Mouse (Mus musculus) hindbrain, embryonic 12.5 days (tissue): ENCODE data around the gene Tbc1d32. TPM values are rescaled to one million over a fixed set of nuclear protein-coding genes. Genes with fewer than 3 reads are reported as not detected.
A peak's percentile ranks its signal among the peaks of the same experiment; 100 is the strongest.

ENCODE experiments used
- ATAC-seq: fragments of 200-750 bp; cut with Nextera tagmentation; 2 replicates; pipeline ENCODE4 v1.8.0; 2017; ENCODE audit warnings: moderate TSS enrichment; ENCODE audit not compliant: low FRiP score
- H3K27ac ChIP-seq: fragments of 300-500 bp; sonication (generic); 2 replicates; pipeline ENCODE4 v1.5.1; 2016; ENCODE audit warnings: mild to moderate bottlenecking
- H3K27me3 ChIP-seq: fragments of 300-500 bp; sonication (generic); 2 replicates; pipeline ENCODE4 v1.6.1; 2016; ENCODE audit warnings: mild to moderate bottlenecking
- H3K36me3 ChIP-seq: fragments of 300-500 bp; sonication (generic); 2 replicates; pipeline ENCODE4 v1.6.1; 2016; ENCODE audit warnings: mild to moderate bottlenecking
- H3K4me1 ChIP-seq: fragments of 300-500 bp; sonication (generic); 2 replicates; pipeline ENCODE4 v1.6.1; 2016
- H3K4me2 ChIP-seq: fragments of 300-500 bp; sonication (generic); replicated peaks from 2 replicates; pipeline ENCODE4 v1.6.1; 2016; ENCODE audit warnings: mild to moderate bottlenecking
- H3K4me3 ChIP-seq: fragments of 300-500 bp; sonication (generic); 2 replicates; pipeline ENCODE4 v1.5.1; 2016; ENCODE audit warnings: mild to moderate bottlenecking
- H3K9ac ChIP-seq: fragments of 300-500 bp; sonication (generic); 2 replicates; pipeline ENCODE4 v1.6.1; 2016; ENCODE audit warnings: mild to moderate bottlenecking, moderate library complexity
- H3K9me3 ChIP-seq: fragments of 300-500 bp; sonication (generic); replicated peaks from 2 replicates; pipeline ENCODE4 v1.6.1; 2016; ENCODE audit warnings: mild to moderate bottlenecking
- WGBS: fragments of 180-500 bp; shearing (Covaris S2); methylation state at CpG from one replicate; pipeline ENCODE4 v1.1.7; 2016; 5-methylcytosine and 5-hydroxymethylcytosine counted together
- polyA plus RNA-seq: library from polyadenylated mRNA; unstranded; fragments of >200 nt; fragmentation: Nextera tagmentation; extraction: Ambion mirVana; gene quantifications from 2 replicates; pipeline ENCODE4 v1.2.1, GENCODE M21; 2016

Gene Tbc1d32
- polyA plus RNA-seq, 1 experiment from 2014 or later = 4.1 TPM

DNA sequence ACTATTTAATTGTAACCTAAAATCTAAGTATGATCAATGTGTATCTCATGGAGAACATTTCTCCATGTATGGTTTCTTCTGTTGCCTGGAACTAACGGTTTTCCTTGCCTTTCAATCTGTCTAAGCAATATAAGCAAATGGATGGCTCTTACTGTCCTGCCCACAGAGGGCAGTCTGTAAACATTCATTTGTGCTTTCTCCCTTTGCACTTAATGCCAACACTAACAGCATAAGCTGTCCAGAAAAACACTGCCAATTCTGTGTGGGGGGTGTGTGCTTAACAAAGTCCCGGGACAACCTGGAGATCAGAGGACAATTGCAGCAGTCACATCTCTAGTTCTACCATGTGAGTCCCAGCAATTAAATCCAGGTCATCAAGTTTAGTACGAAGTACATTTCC lies 64.1 kb downstream of the Tbc1d32 start:
- Histone ChIP-seq H3K4me2 (no peak overlapping the region), H3K36me3 (peaks cover 6% of the 10 kb centered on the region; the same call in 1 of the 2 replicates), H3K4me1 (no peaks in the 10 kb centered on the region), H3K27ac (no peak overlapping the region), H3K9me3 (no peaks in the 10 kb centered on the region), H3K4me3 (no peak overlapping the region), H3K27me3 (no peaks in the 10 kb centered on the region), H3K9ac (no peak overlapping the region)
- no peak for ATAC-seq
- WGBS = 73% methylated on average over 3 of the region's 3 CpGs

DNA sequence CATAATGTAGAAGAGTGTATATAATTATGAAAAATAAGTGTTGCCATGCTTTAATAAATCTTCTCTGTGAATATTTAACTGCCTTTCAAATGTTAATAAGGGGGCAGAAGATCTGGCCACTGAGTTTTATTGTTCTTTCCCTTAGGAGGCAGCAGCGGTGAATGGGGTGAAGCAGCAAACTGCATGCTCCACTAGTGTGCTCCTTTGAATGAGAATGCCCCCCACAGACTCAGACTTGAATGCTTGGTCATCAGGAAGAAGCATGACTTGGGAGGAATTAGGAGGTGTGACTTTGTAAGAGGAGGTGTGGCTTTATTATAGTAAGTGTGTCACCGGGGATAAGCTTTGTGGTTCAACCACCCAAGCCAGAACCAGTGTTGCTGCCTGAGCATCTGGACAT lies 69.7 kb downstream of the Tbc1d32 start:
- Histone ChIP-seq H3K27me3 (no peaks in the 10 kb centered on the region), H3K9me3 (no peaks in the 10 kb centered on the region), H3K4me2 (no peak overlapping the region), H3K9ac (no peak overlapping the region), H3K36me3 (no peaks in the 10 kb centered on the region), H3K4me3 (no peak overlapping the region), H3K27ac (no peak overlapping the region), H3K4me1 (no peaks in the 10 kb centered on the region)
- WGBS = 30% methylated on average over 2 of the region's 2 CpGs
- peak; percentile 80 for ATAC-seq

DNA sequence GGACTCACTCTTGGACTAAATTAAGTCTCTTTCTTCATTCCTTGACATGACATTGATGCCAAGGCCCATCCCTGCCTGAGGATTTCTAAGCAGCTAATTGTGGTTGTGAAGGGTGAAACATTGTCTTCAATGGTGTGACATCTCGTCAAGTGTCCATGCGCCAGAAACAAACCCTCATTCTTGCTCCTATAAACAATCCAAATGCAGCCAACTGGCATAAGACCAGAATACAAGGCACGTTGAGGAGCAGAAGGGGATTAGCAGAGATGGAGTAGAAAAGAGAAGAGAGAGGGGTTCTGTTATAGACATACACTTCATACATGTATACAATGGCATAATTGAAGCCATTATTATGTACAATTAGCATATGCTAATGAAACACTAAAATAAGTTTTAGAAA lies 70.3 kb downstream of the Tbc1d32 start:
- WGBS = 34% methylated on average over 3 of the region's 3 CpGs
- peak; percentile 87 for ATAC-seq
- Histone ChIP-seq H3K27ac (no peak overlapping the region), H3K36me3 (no peaks in the 10 kb centered on the region), H3K4me3 (no peak overlapping the region), H3K9me3 (no peaks in the 10 kb centered on the region), H3K4me2 (no peak overlapping the region), H3K27me3 (no peaks in the 10 kb centered on the region), H3K9ac (no peak overlapping the region), H3K4me1 (no peaks in the 10 kb centered on the region)

DNA sequence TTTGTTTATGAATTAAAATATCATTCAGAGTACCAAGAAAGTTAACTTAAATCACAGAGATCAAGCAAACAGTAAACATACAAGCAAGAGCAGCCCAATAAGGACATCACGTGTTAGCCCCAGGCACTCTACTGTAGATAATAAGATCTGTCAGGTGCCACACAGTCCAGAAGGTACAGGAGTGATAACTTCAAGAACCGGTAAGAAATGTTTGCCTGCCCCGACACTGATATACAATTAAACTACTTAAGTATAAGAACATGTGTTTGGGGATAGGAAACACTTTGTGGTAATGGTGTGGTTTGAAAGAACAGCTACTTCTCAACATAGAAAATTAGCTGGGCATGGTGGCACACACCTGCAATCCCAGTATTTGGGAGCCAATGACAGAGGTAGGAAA lies 71.5 kb downstream of the Tbc1d32 start:
- no peak overlapping the region for H3K27ac ChIP-seq
- no peak overlapping the region for H3K9ac ChIP-seq
- no peaks in the 10 kb centered on the region for H3K27me3 ChIP-seq
- no peak for ATAC-seq
- no peaks in the 10 kb centered on the region for H3K4me1 ChIP-seq
- H3K36me3 ChIP-seq = peaks cover 3% of the 10 kb centered on the region; the same call in 1 of the 2 replicates
- H3K4me3 ChIP-seq = no peak overlapping the region
- H3K4me2 ChIP-seq = no peak overlapping the region
- H3K9me3 ChIP-seq = no peaks in the 10 kb centered on the region
- WGBS = 93% methylated on average over 3 of the region's 3 CpGs

DNA sequence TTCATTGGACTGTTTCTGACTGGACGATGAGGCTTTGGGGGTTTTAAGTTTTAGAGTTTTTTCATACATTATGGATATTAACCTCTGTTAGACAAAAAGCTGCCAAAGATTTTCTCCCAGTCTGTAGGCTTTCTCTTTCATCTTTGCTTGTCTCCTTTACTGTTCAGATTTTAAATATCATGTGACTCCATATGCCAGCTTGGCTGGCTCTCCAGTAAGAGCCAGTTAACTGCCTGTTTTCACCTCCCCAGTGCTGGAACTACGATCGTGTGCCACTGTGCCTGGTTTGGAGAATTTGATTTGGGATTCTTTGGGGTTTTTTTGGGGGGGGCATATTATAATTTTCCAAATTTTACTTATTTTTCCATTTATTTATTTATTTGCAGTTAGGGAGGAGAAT lies 79.6 kb downstream of the Tbc1d32 start:
- Histone ChIP-seq H3K4me3 (no peak overlapping the region), H3K9ac (no peak overlapping the region), H3K4me2 (no peak overlapping the region), H3K4me1 (no peaks in the 10 kb centered on the region), H3K9me3 (no peaks in the 10 kb centered on the region), H3K27ac (no peak overlapping the region), H3K36me3 (peaks cover 3% of the 10 kb centered on the region; the same call in 1 of the 2 replicates), H3K27me3 (no peaks in the 10 kb centered on the region)
- 94% methylated on average over 3 of the region's 3 CpGs for WGBS
- ATAC-seq = no peak

DNA sequence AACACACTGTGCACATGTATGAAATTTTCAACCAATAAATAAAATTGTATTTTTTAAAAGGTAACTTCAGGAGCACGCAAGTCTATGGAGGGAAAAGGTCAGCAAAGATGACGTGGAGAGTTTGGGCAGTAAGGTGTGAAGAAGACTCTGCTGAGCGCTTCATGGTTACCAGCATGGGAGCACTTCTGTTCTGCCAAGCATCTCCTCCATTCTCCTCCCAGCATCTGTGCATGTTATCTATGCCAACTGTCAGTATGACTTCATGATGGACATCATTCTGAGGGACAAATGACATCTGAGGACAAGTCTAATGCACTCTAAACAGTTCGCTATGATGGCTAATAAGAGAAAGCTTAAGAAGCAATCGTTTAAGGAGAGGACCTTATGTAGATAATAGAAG lies 91.3 kb downstream of the Tbc1d32 start:
- WGBS = 93% methylated on average over 5 of the region's 5 CpGs
- ATAC-seq = no peak

DNA sequence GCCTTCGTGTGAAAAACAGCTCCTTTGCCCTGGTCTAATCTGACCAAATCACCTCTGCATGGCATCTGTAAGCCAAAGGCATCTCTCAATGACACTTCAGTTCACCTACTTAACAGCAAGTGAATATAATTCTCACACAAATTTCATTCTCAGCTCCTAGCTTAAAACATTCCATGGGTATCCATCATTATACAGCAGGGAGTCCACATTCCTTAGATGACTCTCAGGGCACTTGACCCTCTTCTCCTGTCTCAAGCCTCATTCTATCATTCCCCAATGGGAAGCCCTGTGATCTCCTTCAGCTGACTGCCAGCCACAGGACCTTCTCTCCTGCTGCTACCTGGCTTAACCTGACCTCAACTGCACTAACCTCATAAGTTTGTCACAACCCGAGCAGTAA lies 98.8 kb downstream of the Tbc1d32 start:
- WGBS = 83% methylated on average over 2 of the region's 2 CpGs
- Histone ChIP-seq H3K9ac (no peak overlapping the region), H3K27ac (no peak overlapping the region), H3K9me3 (no peaks in the 10 kb centered on the region), H3K4me2 (no peak overlapping the region), H3K4me1 (no peaks in the 10 kb centered on the region), H3K4me3 (no peak overlapping the region), H3K27me3 (no peaks in the 10 kb centered on the region), H3K36me3 (no peaks in the 10 kb centered on the region)
- no peak for ATAC-seq

More for the DNA sequence above, 91.3 kb downstream of the Tbc1d32 start:
- H3K9ac ChIP-seq = no peak overlapping the region
- no peaks in the 10 kb centered on the region for H3K4me1 ChIP-seq
- no peak overlapping the region for H3K27ac ChIP-seq
- no peaks in the 10 kb centered on the region for H3K36me3 ChIP-seq
- no peaks in the 10 kb centered on the region for H3K27me3 ChIP-seq
- no peaks in the 10 kb centered on the region for H3K9me3 ChIP-seq
- H3K4me2 ChIP-seq = no peak overlapping the region
- no peak overlapping the region for H3K4me3 ChIP-seq

DNA sequence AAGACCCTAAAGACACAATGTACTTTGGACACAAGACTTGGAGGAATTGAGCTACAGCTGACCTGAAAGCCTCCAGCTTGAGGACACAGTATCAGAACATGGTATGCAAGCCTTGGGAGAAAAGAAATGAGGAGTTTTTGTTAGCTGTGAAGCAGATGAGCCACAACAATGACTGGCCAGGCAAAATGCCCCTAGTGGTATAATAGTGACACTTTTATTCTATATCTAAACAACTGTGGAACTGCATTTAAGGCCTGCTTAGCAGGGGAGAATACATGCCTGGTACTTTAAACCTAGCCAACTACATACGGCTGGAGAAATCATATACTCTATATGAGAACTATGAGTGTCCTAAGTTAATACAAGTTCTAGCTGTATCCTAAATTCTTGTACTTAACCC lies 101.5 kb downstream of the Tbc1d32 start:
- Histone ChIP-seq H3K27ac (no peak overlapping the region), H3K4me2 (no peak overlapping the region), H3K9me3 (no peaks in the 10 kb centered on the region), H3K4me1 (no peaks in the 10 kb centered on the region), H3K36me3 (no peaks in the 10 kb centered on the region), H3K9ac (no peak overlapping the region), H3K27me3 (no peaks in the 10 kb centered on the region), H3K4me3 (no peak overlapping the region)
- WGBS = 94% methylated on average over 1 of the region's 1 CpGs
- no peak for ATAC-seq

DNA sequence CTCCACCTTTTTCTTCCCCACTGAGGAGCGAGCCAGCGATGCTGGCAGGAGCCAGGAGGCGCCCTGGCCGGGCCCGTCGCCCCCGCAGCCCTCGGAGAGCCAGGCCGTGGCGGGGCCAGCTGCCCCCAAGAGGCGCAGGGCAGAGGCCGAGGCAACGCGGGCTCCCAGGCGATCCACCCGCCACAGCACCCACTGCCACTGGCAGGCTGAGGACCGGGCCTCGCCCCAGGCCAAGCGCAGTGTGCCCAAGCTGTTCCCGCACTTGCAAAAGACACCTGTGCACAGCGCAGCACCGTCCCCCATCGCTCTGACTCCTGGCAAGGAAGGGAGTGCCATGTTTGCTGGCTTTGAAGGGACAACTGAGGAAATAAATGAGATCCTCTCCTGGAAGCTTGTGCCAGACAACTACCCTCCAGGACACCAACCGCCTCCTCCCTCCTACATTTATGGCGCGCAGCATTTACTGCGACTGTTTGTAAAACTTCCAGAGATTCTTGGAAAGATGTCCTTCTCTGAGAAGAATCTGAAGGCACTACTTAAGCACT lies 112.8 kb downstream of the Tbc1d32 start:
- Histone ChIP-seq H3K4me2 (peak overlapping the region; percentile 89), H3K27me3 (no peaks in the 10 kb centered on the region), H3K9me3 (no peaks in the 10 kb centered on the region), H3K9ac (peak overlapping the region; percentile 82), H3K36me3 (no peaks in the 10 kb centered on the region), H3K4me1 (peaks cover 6% of the 10 kb centered on the region; the same call in 1 of the 2 replicates), H3K27ac (peak overlapping the region; percentile 83), H3K4me3 (peak overlapping the region; percentile 56)
- ATAC-seq = peak; percentile 72
- WGBS = 13% methylated on average over 27 of the region's 27 CpGs

DNA sequence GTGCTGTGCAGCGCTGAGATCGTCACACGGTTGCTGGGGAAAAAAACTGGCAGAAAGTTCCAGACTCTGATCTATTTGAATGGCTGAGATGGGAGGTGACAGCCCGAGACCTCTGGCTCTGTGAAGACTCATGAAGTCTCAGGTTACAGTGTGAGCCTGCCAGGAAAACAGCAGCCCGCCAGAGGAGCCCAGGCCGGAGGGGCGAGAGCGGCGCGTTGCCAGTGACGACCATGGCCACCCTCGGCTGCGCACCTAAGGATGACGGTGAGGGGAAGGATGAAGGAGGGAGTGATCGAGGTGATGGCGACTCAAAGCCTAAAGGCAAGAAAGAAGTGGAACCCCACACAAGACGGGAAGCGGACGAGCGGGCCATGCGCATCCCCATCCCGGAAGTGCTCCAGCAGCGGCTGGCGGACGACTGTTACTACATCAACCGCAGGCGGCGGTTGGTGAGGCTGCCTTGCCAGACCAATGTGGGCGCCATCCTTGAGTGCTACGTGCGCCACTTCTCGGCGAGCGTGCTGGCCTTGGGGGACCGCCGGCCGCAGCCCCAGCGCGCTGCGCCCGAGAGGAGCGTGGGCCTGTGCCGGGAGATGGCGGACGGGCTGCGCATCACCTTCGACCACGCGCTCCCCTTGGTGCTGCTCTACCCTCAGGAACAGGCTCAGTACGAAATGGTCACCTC lies 113.4 kb downstream of the Tbc1d32 start:
- H3K4me2 ChIP-seq = peak overlapping the region; percentile 89
- H3K9me3 ChIP-seq = no peaks in the 10 kb centered on the region
- peak; percentile 95 for ATAC-seq
- H3K27ac ChIP-seq = peak overlapping the region; percentile 83
- no peaks in the 10 kb centered on the region for H3K27me3 ChIP-seq
- peak overlapping the region; percentile 56 for H3K4me3 ChIP-seq
- peaks cover 6% of the 10 kb centered on the region; the same call in 1 of the 2 replicates for H3K4me1 ChIP-seq
- peak overlapping the region; percentile 82 for H3K9ac ChIP-seq
- under 1% methylated on average over 50 of the region's 50 CpGs for WGBS
- H3K36me3 ChIP-seq = no peaks in the 10 kb centered on the region

DNA sequence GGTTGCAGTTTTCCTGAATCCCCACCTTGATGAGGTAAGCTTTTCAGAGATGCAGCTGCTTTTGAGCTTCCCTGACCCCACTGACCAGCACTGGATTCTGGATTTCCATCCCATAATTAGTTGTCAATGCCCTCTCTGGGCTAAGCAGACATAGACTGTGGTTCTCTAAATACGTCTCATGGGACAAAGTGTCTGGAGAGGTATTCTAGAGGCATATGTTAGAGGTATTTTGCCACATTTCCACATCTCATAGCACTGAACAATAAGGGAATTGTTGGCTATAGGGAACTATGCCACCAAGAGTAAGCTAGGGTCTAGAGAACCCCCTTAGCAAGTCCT lies 121.5 kb downstream of the Tbc1d32 start:
- H3K4me3 ChIP-seq = no peak overlapping the region; the same call in 1 of the 2 replicates
- H3K27ac ChIP-seq = no peak overlapping the region
- no peaks in the 10 kb centered on the region for H3K36me3 ChIP-seq
- WGBS = 32% methylated on average over 1 of the region's 1 CpGs
- peak overlapping the region; percentile 35 for H3K4me2 ChIP-seq
- no peak overlapping the region for H3K9ac ChIP-seq
- peak; percentile 51 for ATAC-seq
- H3K27me3 ChIP-seq = no peaks in the 10 kb centered on the region
- H3K4me1 ChIP-seq = peaks cover 8% of the 10 kb centered on the region; the same call in 1 of the 2 replicates
- H3K9me3 ChIP-seq = no peaks in the 10 kb centered on the region

DNA sequence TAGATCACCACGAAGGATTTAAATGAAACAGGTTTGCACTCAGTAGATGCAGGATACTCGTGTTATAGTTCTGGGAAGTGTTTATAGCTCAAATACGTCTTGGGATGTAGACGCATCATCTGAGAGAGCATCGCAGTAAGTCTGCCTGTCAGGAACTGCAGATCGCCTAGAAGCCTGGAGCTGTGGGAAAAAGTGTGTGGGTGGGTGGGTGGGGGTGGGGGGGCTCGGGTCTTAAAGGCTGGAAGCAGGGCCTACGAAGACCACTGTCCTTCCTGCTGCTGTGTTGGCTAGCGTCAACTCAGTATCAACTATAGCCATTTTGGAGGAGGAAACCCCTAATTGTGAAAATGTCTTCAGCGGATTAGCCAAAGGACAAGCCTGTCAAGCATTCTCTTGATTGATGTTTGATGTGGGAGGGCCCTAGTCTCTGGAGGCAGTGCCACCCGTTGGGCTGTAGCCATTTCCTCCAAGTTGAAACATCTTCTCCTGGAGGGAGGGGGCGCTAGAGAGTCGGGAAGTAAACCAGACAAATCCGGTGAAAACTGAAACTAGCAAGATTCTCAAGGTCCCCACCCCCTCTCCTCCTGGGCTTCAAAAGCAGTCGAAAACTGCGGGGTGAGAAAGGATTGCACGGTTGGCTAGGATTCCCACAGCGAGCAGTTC lies 122.0 kb downstream of the Tbc1d32 start, which contains the start of gene Msl3l2:
TSS of gene Msl3l2 (plus strand) at position 585 of the 663 bp plus-strand sequence.
- H3K9ac ChIP-seq = no peak within 1 kb of the TSS
- peaks cover 8% of the 10 kb centered on the region; the same call in 1 of the 2 replicates for H3K4me1 ChIP-seq
- H3K27ac ChIP-seq = no peak within 1 kb of the TSS
- WGBS = 27% methylated on average over 18 of the region's 18 CpGs
- no peaks in the 10 kb centered on the region for H3K9me3 ChIP-seq
- ATAC-seq = peak; percentile 74
- H3K27me3 ChIP-seq = no peaks in the 10 kb centered on the region
- H3K4me3 ChIP-seq = no peak within 1 kb of the TSS; the same call in 1 of the 2 replicates
- no peaks in the 10 kb centered on the region for H3K36me3 ChIP-seq
- peak within 1 kb of the TSS; percentile 35 for H3K4me2 ChIP-seq
